Mouse (Mus musculus): ENCODE measurements around the gene Trp53i11.

The Trp53i11 gene

GRCm38 (mm10) chr2:93227713-93228479, 40.5 kb downstream of the Trp53i11 start:
- in situ Hi-C loops (cut with MboI, MseI), result loop anchor here (5.0 kb wide), 2 partner anchors 104 to 254 kb away; partner anchors contain the start of gene Tspan18 (in 1 of the 2)

GRCm38 (mm10) chr2:93228480-93228824, 41.1 kb downstream of the Trp53i11 start:
- in situ Hi-C loops (cut with MboI, MseI), result loop anchor here (5.0 kb wide), 2 partner anchors 104 to 254 kb away; partner anchors contain the start of gene Tspan18 (in 1 of the 2)

GRCm38 (mm10) chr2:93232141-93232540, 44.8 kb downstream of the Trp53i11 start:
- in situ Hi-C loops (cut with MboI, MseI), result no loop called here

GRCm38 (mm10) chr2:93237055-93237454, 49.7 kb downstream of the Trp53i11 start:
- in situ Hi-C loops (cut with MboI, MseI), result loop anchor here in 1 of 2 experiments (5.0 kb wide), 1 partner anchor 65 kb away; no protein-coding TSS in a partner anchor

GRCm38 (mm10) chr2:93238864-93239263, 51.5 kb downstream of the Trp53i11 start:
- in situ Hi-C loops (cut with MboI, MseI), result loop anchor here in 1 of 2 experiments (5.0 kb wide), 1 partner anchor 63 kb away; no protein-coding TSS in a partner anchor

- in situ Hi-C loops (cut with MboI, MseI), result no loop called here
Observed at GRCm38 (mm10) chr2:93242166-93242565, 54.8 kb downstream of the Trp53i11 start.

- in situ Hi-C loops (cut with MboI, MseI), result no loop called here
Observed at GRCm38 (mm10) chr2:93243439-93244089, 56.2 kb downstream of the Trp53i11 start.

GRCm38 (mm10) chr2:93244090-93244443, 56.7 kb downstream of the Trp53i11 start:
- in situ Hi-C loops (cut with MboI, MseI), result no loop called here

- in situ Hi-C loops (cut with MboI, MseI), result no loop called here
Observed at GRCm38 (mm10) chr2:93249058-93249457, 61.7 kb downstream of the Trp53i11 start.

- in situ Hi-C loops (cut with MboI, MseI), result no loop called here
Observed at GRCm38 (mm10) chr2:93250611-93251010, 63.3 kb downstream of the Trp53i11 start.
